Mouse (Mus musculus) liver, embryonic 14.5 days (tissue): ENCODE measurements around the gene Rsc1a1. TPM values are rescaled to one million over a fixed set of nuclear protein-coding genes. Genes with fewer than 3 reads are reported as not detected.

Source experiments
- ATAC-seq: fragments of 200-750 bp; cut with Nextera tagmentation; 2 replicates; pipeline ENCODE4 v1.8.0; 2017; ENCODE audit warnings: moderate number of reproducible peaks, mild to moderate bottlenecking, moderate library complexity; ENCODE audit not compliant: insufficient read depth
- DNase-seq, 3 experiments: peaks; one replicate each; pipeline ENCODE4 v3.0.0-alpha.2; 2012 to 2013; ENCODE audit warnings: low read depth in 3 of 3, low spot score in 3 of 3
- H3K27ac ChIP-seq: fragments of 300-500 bp; sonication (generic); 2 replicates; pipeline ENCODE4 v1.5.1; 2014; ENCODE audit warnings: moderate library complexity, mild to moderate bottlenecking, control low read depth, inconsistent platforms
- H3K27me3 ChIP-seq: fragments of 300-500 bp; sonication (generic); 2 replicates; pipeline ENCODE4 v1.6.1; 2014; ENCODE audit warnings: mild to moderate bottlenecking, low read length, moderate library complexity; ENCODE audit not compliant: control insufficient read depth, insufficient read depth
- H3K36me3 ChIP-seq: fragments of 300-500 bp; sonication (generic); replicated peaks from 2 replicates; pipeline ENCODE4 v1.6.1; 2014; ENCODE audit warnings: low read depth; ENCODE audit not compliant: control insufficient read depth, insufficient read depth
- H3K4me1 ChIP-seq, 2 experiments: fragments of 200-500 bp in 1 of 2; fragments of 300-500 bp in 1 of 2; sonication (generic) in 1 of 2; replicated peaks; 2 replicates each; pipeline ENCODE4 v1.6.1; 2012 to 2014; ENCODE audit warnings: antibody characterized with exemption in 1 of 2, inconsistent platforms in 1 of 2, low read length in 1 of 2; ENCODE audit not compliant: control insufficient read depth in 2 of 2, insufficient read depth in 2 of 2
- H3K4me2 ChIP-seq: fragments of 300-500 bp; sonication (generic); 2 replicates; pipeline ENCODE4 v1.6.1; 2014; ENCODE audit warnings: low read depth, mild to moderate bottlenecking, control low read depth, moderate library complexity
- H3K4me3 ChIP-seq, 2 experiments: fragments of 200-500 bp in 1 of 2; fragments of 300-500 bp in 1 of 2; sonication (generic) in 1 of 2; 2 replicates each; pipeline ENCODE4 v1.5.1; 2012 to 2014; ENCODE audit warnings: low read depth in 2 of 2, low read length in 2 of 2, mild to moderate bottlenecking in 2 of 2, control low read depth in 1 of 2, inconsistent platforms in 1 of 2, moderate library complexity in 1 of 2; ENCODE audit not compliant: insufficient read depth in 1 of 2
- H3K9ac ChIP-seq: fragments of 300-500 bp; sonication (generic); replicated peaks from 2 replicates; pipeline ENCODE4 v1.6.1; 2014; ENCODE audit warnings: mild to moderate bottlenecking, control low read depth, moderate library complexity
- H3K9me3 ChIP-seq: fragments of 300-500 bp; sonication (generic); 2 replicates; pipeline ENCODE4 v1.6.1; 2016; ENCODE audit warnings: low read length, mixed read lengths; ENCODE audit not compliant: control insufficient read depth
- CTCF ChIP-seq: IDR thresholded peaks from 2 replicates; pipeline ENCODE4 v1.5.1; 2016; ENCODE audit warnings: antibody characterized with exemption, low read depth, control low read depth
- EP300 ChIP-seq: IDR thresholded peaks from 2 replicates; pipeline ENCODE4 v1.6.1; 2016; ENCODE audit warnings: antibody characterized with exemption, low read depth
- WGBS: fragments of 180-500 bp; shearing (Covaris S2); extraction: QIAGEN DNeasy Blood & Tissue Kit; methylation state at CpG from one replicate; pipeline ENCODE4 v1.1.7; 2014; ENCODE audit not compliant: insufficient replicate concordance; 5-methylcytosine and 5-hydroxymethylcytosine counted together
- polyA plus RNA-seq, 2 experiments: library from polyadenylated mRNA; depleted of rRNA in 1 of 2; stranded (reverse) in 1 of 2; unstranded in 1 of 2; fragments of >200 nt; fragmentation: Nextera tagmentation in 1 of 2; extraction: Ambion mirVana in 1 of 2; gene quantifications; 2 replicates each; pipeline versions ENCODE4 v1.2.1 to v1.2.3; 2012 to 2014

The Rsc1a1 gene
- polyA plus RNA-seq, 2 experiments: 2.1 to 3.9 TPM

- ATAC-seq: peak; percentile 18; the same call in 1 of the 2 replicates
Measured at GRCm38 (mm10) chr4:141676462-141676979, 8.9 kb downstream of the Rsc1a1 start.

GRCm38 (mm10) chr4:141672325-141672724, 13.1 kb downstream of the Rsc1a1 start:
- 52% methylated on average over 13 of the region's 13 CpGs for WGBS

More at GRCm38 (mm10) chr4:141676462-141676979, 8.9 kb downstream of the Rsc1a1 start:
- Histone ChIP-seq H3K36me3 (no peaks in the 10 kb centered on the region), H3K9me3 (no peaks in the 10 kb centered on the region), H3K4me1 (no peaks in the 10 kb centered on the region; a peak in 1 of 4 replicates), H3K4me3 (no peak overlapping the region), H3K9ac (no peak overlapping the region), H3K4me2 (no peak overlapping the region), H3K27me3 (no peaks in the 10 kb centered on the region), H3K27ac (no peak overlapping the region)
- DNase-seq: no peak
- TF ChIP-seq EP300 (no peak), CTCF (no peak)
- 56% methylated on average over 5 of the region's 5 CpGs for WGBS

GRCm38 (mm10) chr4:141671389-141671788, 14.0 kb downstream of the Rsc1a1 start:
- Histone ChIP-seq H3K27me3 (no peaks in the 10 kb centered on the region), H3K4me1 (no peaks in the 10 kb centered on the region), H3K4me3 (no peak overlapping the region), H3K36me3 (no peaks in the 10 kb centered on the region), H3K9me3 (no peaks in the 10 kb centered on the region), H3K27ac (no peak overlapping the region), H3K4me2 (no peak overlapping the region), H3K9ac (no peak overlapping the region)
- TF ChIP-seq EP300: no peak
- no peak for TF ChIP-seq CTCF
- ATAC-seq (no peak), DNase-seq (no peak)
- 78% methylated on average over 4 of the region's 4 CpGs for WGBS

More at GRCm38 (mm10) chr4:141672325-141672724, 13.1 kb downstream of the Rsc1a1 start:
- H3K9ac ChIP-seq: no peak overlapping the region
- ATAC-seq (no peak), DNase-seq (no peak)
- H3K27me3 ChIP-seq: no peaks in the 10 kb centered on the region
- H3K4me2 ChIP-seq: no peak overlapping the region
- no peak overlapping the region for H3K4me3 ChIP-seq
- no peaks in the 10 kb centered on the region for H3K9me3 ChIP-seq
- no peaks in the 10 kb centered on the region for H3K36me3 ChIP-seq
- no peaks in the 10 kb centered on the region; a peak in 1 of 4 replicates for H3K4me1 ChIP-seq
- H3K27ac ChIP-seq: no peak overlapping the region
- TF ChIP-seq EP300 (no peak), CTCF (no peak)

DNA sequence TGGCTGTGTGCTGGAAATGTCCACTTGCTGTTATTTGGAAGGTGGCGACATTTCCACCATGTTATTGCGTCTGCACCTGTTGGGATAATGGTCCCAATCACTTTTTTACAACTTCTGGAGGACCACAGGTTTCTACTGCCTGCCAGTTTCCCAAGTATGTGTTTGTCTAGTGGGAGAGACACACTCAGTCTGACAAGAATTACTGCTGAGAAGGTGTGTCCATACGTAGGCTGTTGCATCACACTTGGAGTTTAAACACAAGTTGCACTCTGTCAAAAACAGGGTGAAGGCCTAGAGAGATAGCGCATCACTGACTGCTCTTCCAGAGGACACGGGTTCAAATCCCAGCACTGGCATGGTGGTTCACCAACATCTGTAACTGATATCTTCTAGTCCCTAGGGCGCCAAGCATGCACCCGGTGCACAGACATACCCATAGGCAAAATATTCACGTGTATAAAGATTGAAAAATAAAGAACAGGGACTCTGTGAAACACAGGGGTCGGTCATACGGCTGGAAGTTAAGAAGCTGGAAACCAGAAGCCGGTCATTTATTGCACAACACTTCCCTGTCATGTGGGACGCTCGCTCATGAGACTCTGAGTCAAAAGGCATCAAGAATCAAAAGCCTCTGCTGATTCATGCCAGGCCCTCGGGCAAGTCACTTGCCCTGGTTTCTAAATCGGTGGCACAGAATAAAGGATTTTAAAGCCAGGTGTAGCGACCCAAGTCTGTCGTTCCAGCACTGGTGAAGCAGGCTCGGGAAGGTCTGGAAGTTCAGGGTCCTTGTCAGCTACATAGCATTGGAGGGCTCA, 15.3 kb downstream of the Rsc1a1 start:
- Histone ChIP-seq H3K27ac (no peak overlapping the region), H3K4me2 (no peak overlapping the region), H3K9me3 (no peaks in the 10 kb centered on the region), H3K36me3 (no peaks in the 10 kb centered on the region), H3K4me3 (no peak overlapping the region), H3K4me1 (no peaks in the 10 kb centered on the region), H3K27me3 (no peaks in the 10 kb centered on the region), H3K9ac (no peak overlapping the region)
- 55% methylated on average over 18 of the region's 18 CpGs for WGBS
- TF ChIP-seq CTCF (no peak), EP300 (no peak)
- no peak for ATAC-seq
- peak in 1 of 3 experiments; percentile 24 for DNase-seq

DNA sequence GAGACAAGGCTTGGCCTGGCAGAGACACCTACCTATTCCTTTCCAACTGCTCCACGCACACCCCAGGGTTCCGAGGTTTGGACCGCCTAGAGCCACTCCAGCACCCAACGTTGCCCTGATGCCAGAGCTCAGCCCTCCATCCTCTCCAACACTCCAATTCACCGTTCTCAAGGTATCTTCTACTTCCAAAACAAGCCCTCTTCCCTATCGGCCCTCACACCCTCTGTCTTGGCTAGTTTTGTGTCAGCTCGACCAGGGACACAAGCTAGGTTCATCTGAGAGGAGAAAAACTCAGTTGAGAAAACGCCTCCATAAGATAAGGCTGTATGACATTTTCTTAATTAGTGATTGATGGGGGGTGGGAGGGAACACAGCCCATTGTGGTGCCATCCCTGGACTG, 20.6 kb downstream of the Rsc1a1 start, which contains the start of gene Plekhm2:
TSS of gene Plekhm2 (minus strand) at position 101 of the 400 bp plus-strand sequence.
- peak within 1 kb of the TSS; percentile 99 for H3K4me2 ChIP-seq
- H3K9ac ChIP-seq: peak within 1 kb of the TSS; percentile 75
- H3K27me3 ChIP-seq: no peaks in the 10 kb centered on the region
- H3K4me1 ChIP-seq: peaks cover 7 to 11% of the 10 kb centered on the region in 2 experiments
- DNase-seq: no peak
- no peaks in the 10 kb centered on the region for H3K36me3 ChIP-seq
- no peak for TF ChIP-seq CTCF
- TF ChIP-seq EP300: no peak
- no peak within 1 kb of the TSS for H3K27ac ChIP-seq
- H3K4me3 ChIP-seq: peak within 1 kb of the TSS; percentile 58 to 74
- H3K9me3 ChIP-seq: no peaks in the 10 kb centered on the region
- WGBS: 65% methylated on average over 8 of the region's 8 CpGs
- ATAC-seq: no peak
